Mouse (Mus musculus) liver, embryonic 11.5 days (tissue): Measurements from ENCODE around the gene Mageb3. TPM values are rescaled to one million over a fixed set of nuclear protein-coding genes. Genes with fewer than 3 reads are reported as not detected.

ENCODE experiments used
- ATAC-seq: fragments of 200-750 bp; cut with Nextera tagmentation; replicated peaks from 2 replicates; pipeline ENCODE4 v1.8.0; 2017; ENCODE audit warnings: moderate number of reproducible peaks, mild to moderate bottlenecking, moderate TSS enrichment, moderate library complexity; ENCODE audit not compliant: low FRiP score
- DNase-seq: peaks from one replicate; pipeline ENCODE4 v3.0.0-alpha.2; 2017; ENCODE audit warnings: low spot score
- H3K27ac ChIP-seq: fragments of 300-500 bp; sonication (generic); 2 replicates; pipeline ENCODE4 v1.5.1; 2014; ENCODE audit warnings: mild to moderate bottlenecking, low read depth, low read length, control low read depth
- H3K27me3 ChIP-seq: fragments of 300-500 bp; sonication (generic); replicated peaks from 2 replicates; pipeline ENCODE4 v1.6.1; 2014; ENCODE audit warnings: low read length, mixed read lengths; ENCODE audit not compliant: control insufficient read depth, insufficient read depth
- H3K36me3 ChIP-seq: fragments of 300-500 bp; sonication (generic); 2 replicates; pipeline ENCODE4 v1.6.1; 2014; ENCODE audit warnings: mild to moderate bottlenecking, low read length, moderate library complexity, mixed read lengths; ENCODE audit not compliant: control insufficient read depth, insufficient read depth
- H3K4me1 ChIP-seq: fragments of 300-500 bp; sonication (generic); replicated peaks from 2 replicates; pipeline ENCODE4 v1.6.1; 2014; ENCODE audit warnings: low read length, mixed read lengths; ENCODE audit not compliant: control insufficient read depth, insufficient read depth
- H3K4me2 ChIP-seq: fragments of 300-500 bp; sonication (generic); 2 replicates; pipeline ENCODE4 v1.6.1; 2014; ENCODE audit warnings: mild to moderate bottlenecking, control low read depth, moderate library complexity
- H3K4me3 ChIP-seq: fragments of 300-500 bp; sonication (generic); 2 replicates; pipeline ENCODE4 v1.5.1; 2014; ENCODE audit warnings: low read depth, low read length, control low read depth
- H3K9ac ChIP-seq: fragments of 300-500 bp; sonication (generic); 2 replicates; pipeline ENCODE4 v1.6.1; 2014; ENCODE audit warnings: low read depth, low read length, control low read depth
- H3K9me3 ChIP-seq: fragments of 300-500 bp; sonication (generic); 2 replicates; pipeline ENCODE4 v1.6.1; 2016; ENCODE audit warnings: low read length, inconsistent platforms, mixed read lengths; ENCODE audit not compliant: control insufficient read depth
- WGBS: fragments of 180-500 bp; shearing (Covaris S2); extraction: QIAGEN DNeasy Blood & Tissue Kit; methylation state at CpG from one replicate; pipeline ENCODE4 v1.1.7; 2014; 5-methylcytosine and 5-hydroxymethylcytosine counted together
- polyA plus RNA-seq: library from polyadenylated mRNA; unstranded; fragments of >200 nt; fragmentation: Nextera tagmentation; extraction: Ambion mirVana; gene quantifications from 2 replicates; pipeline ENCODE4 v1.2.1, GENCODE M21; 2014

Gene Mageb3
- polyA plus RNA-seq, 1 experiment from 2014 or later: 0.10 TPM

- no peak overlapping the region for H3K27ac ChIP-seq
- H3K9ac ChIP-seq: no peak overlapping the region
- DNase-seq (no peak), ATAC-seq (no peak)
- no peaks in the 10 kb centered on the region for H3K4me1 ChIP-seq
- no peak overlapping the region for H3K4me3 ChIP-seq
- H3K4me2 ChIP-seq: no peak overlapping the region
- H3K9me3 ChIP-seq: no peaks in the 10 kb centered on the region
- H3K27me3 ChIP-seq: no peaks in the 10 kb centered on the region
- WGBS: 87% methylated on average over 3 of the region's 3 CpGs
- H3K36me3 ChIP-seq: peaks cover 3% of the 10 kb centered on the region
Observed at GRCm38 (mm10) chr2:121909975-121910374, 45.9 kb downstream of the Mageb3 start.

Other genes with a start within 250 kb of the Mageb3 start
- 0.55 and 0.96 TPM in 2 replicates for gene Frmd5, start 149.0 kb downstream of the Mageb3 start, polyA plus RNA-seq
- gene Casc4, start 89.1 kb downstream of the Mageb3 start, polyA plus RNA-seq: 20.4 and 21.6 TPM in 2 replicates
- 42.1 and 42.6 TPM in 2 replicates for gene Ctdspl2, start 91 bp downstream of the Mageb3 start, polyA plus RNA-seq
- gene Eif3j1, start 72.5 kb upstream of the Mageb3 start, polyA plus RNA-seq: 17.9 and 18.3 TPM in 2 replicates
- gene Spg11, start 162.3 kb upstream of the Mageb3 start, polyA plus RNA-seq: 9.3 and 9.8 TPM in 2 replicates
- gene B2m, start 191.6 kb upstream of the Mageb3 start, polyA plus RNA-seq: 311 and 321 TPM in 2 replicates
- 0.17 TPM in 1 of 2 replicates, not detected in the other for gene Trim69, start 204.6 kb upstream of the Mageb3 start, polyA plus RNA-seq
- gene Patl2, start 230.1 kb upstream of the Mageb3 start, polyA plus RNA-seq: 0.15 TPM in 1 of 2 replicates, not detected in the other
- gene Terb2, start 230.2 kb upstream of the Mageb3 start, polyA plus RNA-seq: not detected in 2 replicates